Mouse (Mus musculus) lung, adult 2 months (tissue): ENCODE results near the gene Frem1. TPM values are rescaled to one million over a fixed set of nuclear protein-coding genes. Genes with fewer than 3 reads are reported as not detected.

Source experiments
- DNase-seq: peaks from one replicate; pipeline ENCODE4 v3.0.0; 2022
- H3K4me1 ChIP-seq: fragments of 200-500 bp; 2 replicates; pipeline ENCODE4 v1.6.1; 2011; ENCODE audit warnings: low read length; ENCODE audit not compliant: control insufficient read depth, insufficient read depth
- H3K4me3 ChIP-seq: fragments of 200-500 bp; replicated peaks from 2 replicates; pipeline ENCODE3; 2011; ENCODE audit warnings: low read depth, mild to moderate bottlenecking, control low read depth, low read length; ENCODE audit errors: extremely low read depth
- CTCF ChIP-seq: fragments of 200-500 bp; IDR thresholded peaks from 2 replicates; pipeline ENCODE4 v1.5.1; 2011; ENCODE audit warnings: mild to moderate bottlenecking, low read length, control low read depth; ENCODE audit not compliant: insufficient read depth
- POLR2A ChIP-seq: fragments of 200-500 bp; IDR thresholded peaks from 2 replicates; pipeline ENCODE4 v1.6.1; 2011; ENCODE audit warnings: low read depth, mild to moderate bottlenecking, control low read depth, low read length, borderline replicate concordance; ENCODE audit errors: extremely low read depth
- WGBS: fragments of 180-500 bp; shearing (Covaris S2); methylation state at CpG from one replicate; pipeline ENCODE4 v1.1.7; 2018; 5-methylcytosine and 5-hydroxymethylcytosine counted together
- polyA plus RNA-seq: library from polyadenylated mRNA; depleted of rRNA; stranded (reverse); fragments of >200 nt; gene quantifications from 2 replicates; pipeline ENCODE4 v1.2.3, GENCODE M21; 2012

Frem1 gene
- polyA plus RNA-seq, 1 experiment, result 4.1 TPM

- TF ChIP-seq CTCF (no peak), POLR2A (no peak)
- 78% methylated on average over 1 of the region's 1 CpGs for WGBS
- no peak for DNase-seq
- Histone ChIP-seq H3K4me1 (no peaks in the 10 kb centered on the region), H3K4me3 (no peak overlapping the region)
Measured at GRCm38 (mm10) chr4:83032780-83033179, 19.4 kb downstream of the Frem1 start.

- TF ChIP-seq CTCF (no peak), POLR2A (no peak)
- no peak for DNase-seq
- H3K4me1 ChIP-seq, result no peaks in the 10 kb centered on the region
- 63% methylated on average over 3 of the region's 3 CpGs for WGBS
- no peak overlapping the region for H3K4me3 ChIP-seq
Measured at GRCm38 (mm10) chr4:83031591-83031990, 20.5 kb downstream of the Frem1 start.

- no peak for TF ChIP-seq CTCF
- TF ChIP-seq POLR2A, result no peak
- DNase-seq, result no peak
- WGBS, result 67% methylated on average over 6 of the region's 6 CpGs
- no peaks in the 10 kb centered on the region for H3K4me1 ChIP-seq
- H3K4me3 ChIP-seq, result no peak overlapping the region
Measured at GRCm38 (mm10) chr4:83030097-83030496, 22.0 kb downstream of the Frem1 start.

GRCm38 (mm10) chr4:83020759-83021555 lies 31.2 kb downstream of the Frem1 start:
- TF ChIP-seq POLR2A, result no peak
- WGBS, result 41% methylated on average over 15 of the region's 15 CpGs
- DNase-seq, result no peak
- Histone ChIP-seq H3K4me1 (no peaks in the 10 kb centered on the region), H3K4me3 (no peak overlapping the region)

GRCm38 (mm10) chr4:83018111-83019105 lies 33.7 kb downstream of the Frem1 start:
- DNase-seq, result no peak
- no peak for TF ChIP-seq CTCF
- no peak for TF ChIP-seq POLR2A
- Histone ChIP-seq H3K4me1 (no peaks in the 10 kb centered on the region), H3K4me3 (no peak overlapping the region)
- WGBS, result 68% methylated on average over 8 of the region's 8 CpGs

- WGBS, result 50% methylated on average over 2 of the region's 2 CpGs
- no peak for DNase-seq
- no peak overlapping the region for H3K4me3 ChIP-seq
- H3K4me1 ChIP-seq, result no peaks in the 10 kb centered on the region
- TF ChIP-seq POLR2A (no peak), CTCF (no peak)
Measured at GRCm38 (mm10) chr4:83014538-83014937, 37.6 kb downstream of the Frem1 start.

- H3K4me1 ChIP-seq, result no peaks in the 10 kb centered on the region
- 86% methylated on average over 5 of the region's 5 CpGs for WGBS
- no peak for TF ChIP-seq POLR2A
- TF ChIP-seq CTCF, result no peak
- no peak overlapping the region for H3K4me3 ChIP-seq
- DNase-seq, result no peak
Measured at GRCm38 (mm10) chr4:83004086-83004485, 48.1 kb downstream of the Frem1 start.

- Histone ChIP-seq H3K4me3 (no peak overlapping the region), H3K4me1 (no peaks in the 10 kb centered on the region)
- 95% methylated on average over 3 of the region's 3 CpGs for WGBS
- TF ChIP-seq POLR2A (no peak), CTCF (no peak)
- DNase-seq, result no peak
Measured at GRCm38 (mm10) chr4:82992042-82992441, 60.1 kb downstream of the Frem1 start.

- WGBS, result 64% methylated on average over 7 of the region's 7 CpGs
- no peak for DNase-seq
- no peaks in the 10 kb centered on the region for H3K4me1 ChIP-seq
- H3K4me3 ChIP-seq, result no peak overlapping the region
- TF ChIP-seq POLR2A (no peak), CTCF (no peak)
Measured at GRCm38 (mm10) chr4:82990973-82991695, 61.0 kb downstream of the Frem1 start.

- WGBS, result 73% methylated on average over 4 of the region's 4 CpGs
- Histone ChIP-seq H3K4me1 (no peaks in the 10 kb centered on the region), H3K4me3 (no peak overlapping the region)
- DNase-seq, result no peak
- TF ChIP-seq POLR2A (no peak), CTCF (no peak)
Measured at GRCm38 (mm10) chr4:82972381-82972780, 79.8 kb downstream of the Frem1 start.
